Mouse (Mus musculus) v-Abl transformed pro-B cells (cell line): Measurements from ENCODE around the gene Hist1h4d.

Experiments used
- in situ Hi-C, 2 experiments: fragments of 400-800 bp; cut with MboI; formaldehyde crosslinking; loops; one replicate each; pipeline ENCODE4 v1.15.1; 2025; ENCODE audit not compliant: unreplicated experiment in 2 of 2

The Hist1h4d gene

DNA sequence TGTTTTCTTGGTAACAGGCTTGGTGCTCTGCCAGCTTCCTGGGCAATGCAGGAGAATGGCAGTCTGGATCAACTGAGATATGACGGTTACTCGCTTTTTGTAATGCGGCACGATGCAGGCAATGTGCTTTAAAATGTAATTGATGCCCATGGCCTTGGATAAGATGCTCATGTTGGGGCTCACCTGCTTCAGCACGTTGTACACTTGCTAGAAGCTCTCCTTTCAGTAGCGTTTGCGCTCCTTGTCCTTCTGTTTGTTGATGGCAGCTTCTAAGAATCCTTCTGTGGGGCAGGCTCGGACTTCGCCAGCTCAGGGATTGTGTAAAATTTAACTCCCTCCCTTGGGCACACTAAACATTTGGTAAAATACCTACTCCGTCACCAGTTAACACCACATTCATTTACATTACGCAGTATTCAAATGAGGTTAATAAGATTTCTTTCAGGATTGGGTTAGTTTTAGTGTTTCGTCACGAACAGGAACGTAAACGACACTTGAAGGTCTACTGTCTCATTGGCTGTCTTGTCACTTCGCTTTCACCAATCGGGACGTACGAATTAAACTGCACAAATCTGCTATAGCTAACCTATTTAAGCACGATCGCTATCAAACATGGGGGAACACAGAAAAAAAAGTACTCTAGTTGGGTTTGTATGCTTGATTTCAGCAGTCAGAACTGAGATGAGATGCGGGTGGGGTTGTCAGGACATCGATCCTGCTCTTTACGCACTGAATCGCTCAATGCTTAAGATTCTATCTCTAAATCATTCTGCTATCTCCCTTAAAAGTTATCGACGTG lies 39.5 kb downstream of the Hist1h4d start, which contains the start of gene Hist1h2be:
Gene Hist1h2be, minus strand, starts transcription at position 392 of the 799 bp plus-strand sequence.
- in situ Hi-C loops, result loop anchor here (5.0 to 10.0 kb wide), 4 partner anchors 34 to 1796 kb away; partner anchors contain the start of gene Hist1h1c (in 2 of the 2)

DNA sequence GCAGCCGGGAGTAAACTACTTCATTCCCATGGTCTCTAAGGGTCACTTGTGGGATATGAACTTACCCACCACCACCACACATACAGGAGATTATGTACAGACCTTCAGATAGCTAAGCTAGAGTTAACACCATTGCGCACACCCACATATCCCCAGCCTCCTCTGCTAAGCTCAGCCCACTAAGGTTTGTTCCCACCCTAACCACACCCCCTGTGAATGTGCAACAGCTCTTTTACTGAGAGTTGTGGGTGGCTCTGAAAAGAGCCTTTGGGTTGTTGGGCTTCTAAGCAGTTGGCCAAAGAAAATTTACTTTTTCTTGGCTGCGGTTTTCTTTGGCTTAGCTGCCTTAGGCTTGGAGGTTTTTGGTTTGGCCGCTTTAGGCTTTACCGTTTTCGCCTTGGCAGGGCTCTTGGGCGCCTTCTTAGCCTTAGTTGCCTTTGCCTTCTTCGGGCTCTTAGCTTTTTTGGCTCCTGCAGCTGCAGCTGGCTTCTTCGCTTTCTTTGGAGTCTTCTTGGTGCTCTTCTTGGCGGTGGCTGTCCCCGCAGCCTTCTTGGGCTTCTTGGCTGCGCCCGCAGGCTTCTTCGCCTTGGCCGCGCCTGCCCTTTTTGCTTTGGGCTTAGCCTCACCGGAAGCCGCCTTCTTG lies 40.3 kb downstream of the Hist1h4d start:
- in situ Hi-C loops, result loop anchor here (5.0 to 10.0 kb wide), 4 partner anchors 34 to 1797 kb away; partner anchors contain the start of gene Hist1h1c (in 2 of the 2)

DNA sequence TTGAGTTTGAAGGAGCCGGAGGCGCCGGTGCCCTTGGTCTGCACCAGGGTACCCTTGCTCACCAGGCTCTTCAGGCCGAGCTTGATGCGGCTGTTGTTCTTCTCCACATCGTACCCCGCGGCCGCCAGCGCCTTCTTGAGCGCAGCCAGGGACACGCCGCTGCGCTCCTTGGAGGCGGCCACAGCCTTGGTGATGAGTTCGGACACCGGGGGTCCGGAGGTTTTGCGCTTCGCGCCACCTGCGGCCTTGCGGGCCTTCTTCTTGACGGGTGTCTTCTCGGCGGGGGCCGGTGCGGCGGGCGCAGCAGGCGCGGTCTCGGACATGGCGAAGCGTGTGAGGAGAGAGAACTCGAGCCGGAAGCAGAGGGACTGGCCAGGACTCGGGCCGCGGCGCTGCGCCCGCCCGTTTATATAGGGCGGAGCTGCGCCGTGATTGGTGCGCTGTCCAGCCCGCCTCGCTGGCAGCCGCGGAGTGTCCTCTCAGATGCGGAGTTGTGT lies 40.8 kb downstream of the Hist1h4d start, which contains the start of gene Hist1h1e:
Gene Hist1h1e, minus strand, starts transcription at position 384 of the 497 bp plus-strand sequence.
- in situ Hi-C loops, result loop anchor here (5.0 to 10.0 kb wide), 4 partner anchors 35 to 1797 kb away; partner anchors contain the start of gene Hist1h1c (in 2 of the 2)

DNA sequence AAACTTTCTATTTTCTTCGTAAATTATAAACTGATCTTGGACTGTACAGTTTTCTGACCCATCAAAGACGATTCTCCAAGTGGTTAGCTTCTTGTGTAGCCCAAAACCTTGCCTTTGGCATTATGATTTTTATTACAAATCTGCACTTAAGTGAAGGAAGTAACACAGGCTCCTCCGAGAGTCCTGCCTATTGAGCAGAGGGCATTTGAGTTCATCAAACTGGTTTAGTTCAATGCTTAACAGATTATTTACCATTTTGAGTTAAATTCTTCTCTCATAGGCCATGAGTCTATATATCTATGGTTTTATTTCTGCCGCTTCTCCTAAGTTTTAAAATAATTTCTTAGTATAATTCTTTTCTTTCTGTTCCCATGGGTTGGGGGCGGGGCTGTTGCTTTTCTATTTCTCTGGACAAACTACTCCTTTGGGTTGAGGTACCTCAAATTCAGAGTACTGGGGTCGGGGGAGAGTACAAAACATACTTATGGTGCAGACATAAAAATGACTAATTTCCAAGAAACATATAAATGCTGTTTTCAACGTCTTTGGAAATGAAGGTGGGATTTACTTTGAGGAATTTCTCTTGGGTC lies 41.6 kb downstream of the Hist1h4d start:
- in situ Hi-C loops, result loop anchor here (5.0 to 10.0 kb wide), 4 partner anchors 36 to 1798 kb away; partner anchors contain the start of gene Hist1h1c (in 2 of the 2)

DNA sequence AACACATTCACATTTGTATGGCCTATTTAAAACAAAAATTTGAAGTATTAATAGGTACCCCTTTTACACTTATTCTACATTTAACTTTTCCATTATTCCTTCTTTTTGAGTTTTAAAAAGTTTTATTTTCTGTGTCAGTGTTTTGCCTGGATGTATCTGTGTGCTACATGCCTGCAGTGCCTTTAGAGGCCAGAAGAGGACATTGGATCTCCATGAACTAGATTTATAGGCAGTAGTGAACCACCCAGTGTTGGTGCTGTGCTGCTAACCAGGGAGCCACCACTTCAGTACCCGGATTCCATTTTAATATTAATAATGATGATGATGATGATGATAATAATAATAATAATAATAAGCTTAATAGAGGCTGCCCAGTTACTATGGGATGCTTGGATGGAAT lies 49.3 kb downstream of the Hist1h4d start:
- in situ Hi-C loops, result loop anchor here (5.0 kb wide), 1 partner anchor 52 kb away; the partner anchor contains the start of genes Hist1h2ac (in 2 of the 2) and Hist1h2bc (in 2 of the 2)
